Comparison of ENCODE assay signal across 27 mouse cellular contexts in the genomic region with DNA sequence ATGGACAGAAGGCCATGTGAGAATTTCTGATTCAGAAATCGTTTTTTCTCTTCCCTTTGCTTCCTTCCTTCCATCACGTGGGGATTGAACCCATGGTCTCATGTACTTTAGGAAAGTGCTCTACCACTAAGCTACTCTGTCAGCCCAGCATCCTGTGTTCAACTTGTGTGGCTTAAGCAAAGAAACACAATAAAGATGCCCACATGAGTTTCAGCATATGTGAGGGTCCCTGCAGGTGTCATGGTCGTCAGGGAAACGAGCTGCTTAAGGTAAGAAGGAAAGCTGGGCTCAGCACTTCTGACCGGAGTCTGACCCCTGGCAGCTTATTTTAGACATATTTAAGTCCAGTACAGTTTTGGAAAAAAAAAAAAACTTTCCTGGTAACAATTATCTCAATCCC. TPM values are rescaled to one million over a fixed set of nuclear protein-coding genes. Genes with fewer than 3 reads are reported as not detected.
"Had no signal": no experiment of that assay in that cellular context is flagged by ENCODE, and none has a peak within 500 bp of the region (broad histone marks: within the 10 kb centered on the region; RNA-seq: fewer than 3 reads in every experiment).

No protein-coding gene starts in this region.

- H3K4me3 ChIP-seq: embryonic facial prominence, embryonic 10.5 days; embryonic facial prominence, embryonic 12.5 days; embryonic facial prominence, embryonic 13.5 days; embryonic facial prominence, embryonic 15.5 days; erythroblast, embryonic 14.5 days; forebrain, embryonic 10.5 days; forebrain, embryonic 12.5 days; forebrain, embryonic 13.5 days; forebrain, embryonic 15.5 days; gastrocnemius, adult 2 months; heart, adult 2 months had no signal

- H3K27ac ChIP-seq: embryonic facial prominence, embryonic 12.5 days; embryonic facial prominence, embryonic 13.5 days; embryonic facial prominence, embryonic 15.5 days; forebrain, embryonic 10.5 days; forebrain, embryonic 12.5 days; forebrain, embryonic 13.5 days; forebrain, embryonic 15.5 days; gastrocnemius, adult 2 months; heart, adult 2 months had no signal

- DNase-seq: cerebellum, adult 8-10 months; cerebellum, adult 9-10 months; cerebellum, adult 9-11 months; cerebellum, postnatal 10 days; cerebellum, postnatal 14 days; cerebellum, postnatal 25 days; cerebellum, postnatal 36 days; embryo, embryonic 11 days; forebrain, postnatal 0 days; gastrocnemius, adult 2 months; gastrocnemius, postnatal 10 days; gastrocnemius, postnatal 14 days; gastrocnemius, postnatal 25 days; gastrocnemius, postnatal 36 days; heart, adult 18-20 months; heart, adult 2 months had no signal

- H3K4me2 ChIP-seq: embryonic facial prominence, embryonic 12.5 days; embryonic facial prominence, embryonic 13.5 days; embryonic facial prominence, embryonic 15.5 days; forebrain, embryonic 12.5 days; forebrain, embryonic 13.5 days; forebrain, embryonic 15.5 days had no signal

- H3K9ac ChIP-seq: embryonic facial prominence, embryonic 12.5 days; embryonic facial prominence, embryonic 13.5 days; embryonic facial prominence, embryonic 15.5 days; forebrain, embryonic 12.5 days; forebrain, embryonic 13.5 days; forebrain, embryonic 15.5 days; forebrain, postnatal 0 days had no signal

- H3K9me3 ChIP-seq: embryonic facial prominence, embryonic 12.5 days; embryonic facial prominence, embryonic 13.5 days; embryonic facial prominence, embryonic 15.5 days; forebrain, embryonic 12.5 days; forebrain, embryonic 13.5 days; forebrain, embryonic 15.5 days had no signal

- ATAC-seq: forebrain, embryonic 13.5 days; forebrain, embryonic 14.5 days; forebrain, embryonic 15.5 days; forebrain, embryonic 16.5 days; forebrain, postnatal 0 days had no signal

- H3K27me3 ChIP-seq: embryonic facial prominence, embryonic 12.5 days; embryonic facial prominence, embryonic 13.5 days; embryonic facial prominence, embryonic 15.5 days; forebrain, embryonic 12.5 days; forebrain, embryonic 13.5 days; forebrain, embryonic 15.5 days had no signal

- H3K4me1 ChIP-seq: embryonic facial prominence, embryonic 13.5 days; embryonic facial prominence, embryonic 15.5 days; forebrain, embryonic 10.5 days; forebrain, embryonic 12.5 days; forebrain, embryonic 13.5 days; forebrain, embryonic 15.5 days had no signal

- H3K36me3 ChIP-seq: embryonic facial prominence, embryonic 10.5 days; embryonic facial prominence, embryonic 12.5 days; embryonic facial prominence, embryonic 13.5 days; embryonic facial prominence, embryonic 15.5 days; forebrain, embryonic 10.5 days; forebrain, embryonic 12.5 days; forebrain, embryonic 15.5 days had no signal

RNA-seq across cellular contexts. Expression of a gene that starts 38.6 kb away (rescaled TPM):
- polyA plus RNA-seq: erythroblast, embryonic 14.5 days had no signal
